Mouse (Mus musculus) midbrain, embryonic 13.5 days (tissue): ENCODE data around the gene Tbrg1. TPM values are rescaled to one million over a fixed set of nuclear protein-coding genes. Genes with fewer than 3 reads are reported as not detected.

ENCODE experiments used
- ATAC-seq: fragments of 200-750 bp; cut with Nextera tagmentation; 2 replicates; pipeline ENCODE4 v1.8.0; 2017; ENCODE audit warnings: mild to moderate bottlenecking, moderate TSS enrichment, moderate library complexity
- H3K27ac ChIP-seq: fragments of 300-500 bp; sonication (generic); 2 replicates; pipeline ENCODE4 v1.5.1; 2015; ENCODE audit warnings: inconsistent platforms, mild to moderate bottlenecking, moderate library complexity
- H3K27me3 ChIP-seq: fragments of 300-500 bp; sonication (generic); 2 replicates; pipeline ENCODE4 v1.6.1; 2015; ENCODE audit warnings: mild to moderate bottlenecking, inconsistent platforms
- H3K36me3 ChIP-seq: fragments of 300-500 bp; sonication (generic); 2 replicates; pipeline ENCODE4 v1.6.1; 2015; ENCODE audit warnings: mild to moderate bottlenecking, inconsistent platforms
- H3K4me1 ChIP-seq: fragments of 300-500 bp; sonication (generic); replicated peaks from 2 replicates; pipeline ENCODE4 v1.6.1; 2015; ENCODE audit warnings: inconsistent platforms
- H3K4me2 ChIP-seq: fragments of 300-500 bp; sonication (generic); replicated peaks from 2 replicates; pipeline ENCODE4 v1.6.1; 2015; ENCODE audit warnings: moderate library complexity, mild to moderate bottlenecking, inconsistent platforms
- H3K4me3 ChIP-seq: fragments of 300-500 bp; sonication (generic); replicated peaks from 2 replicates; pipeline ENCODE4 v1.5.1; 2015; ENCODE audit warnings: mild to moderate bottlenecking, inconsistent platforms
- H3K9ac ChIP-seq: fragments of 300-500 bp; sonication (generic); replicated peaks from 2 replicates; pipeline ENCODE4 v1.6.1; 2015; ENCODE audit warnings: mild to moderate bottlenecking, inconsistent platforms
- H3K9me3 ChIP-seq: fragments of 300-500 bp; sonication (generic); 2 replicates; pipeline ENCODE4 v1.6.1; 2016; ENCODE audit warnings: mild to moderate bottlenecking, inconsistent platforms
- WGBS: fragments of 180-500 bp; shearing (Covaris S2); methylation state at CpG from one replicate; pipeline ENCODE4 v1.1.7; 2015; 5-methylcytosine and 5-hydroxymethylcytosine counted together
- polyA plus RNA-seq: library from polyadenylated mRNA; unstranded; fragments of >200 nt; fragmentation: Nextera tagmentation; extraction: Ambion mirVana; gene quantifications from 2 replicates; pipeline ENCODE4 v1.2.1, GENCODE M21; 2015

Gene Tbrg1
- polyA plus RNA-seq, 1 experiment from 2014 or later: 85.8 TPM

DNA sequence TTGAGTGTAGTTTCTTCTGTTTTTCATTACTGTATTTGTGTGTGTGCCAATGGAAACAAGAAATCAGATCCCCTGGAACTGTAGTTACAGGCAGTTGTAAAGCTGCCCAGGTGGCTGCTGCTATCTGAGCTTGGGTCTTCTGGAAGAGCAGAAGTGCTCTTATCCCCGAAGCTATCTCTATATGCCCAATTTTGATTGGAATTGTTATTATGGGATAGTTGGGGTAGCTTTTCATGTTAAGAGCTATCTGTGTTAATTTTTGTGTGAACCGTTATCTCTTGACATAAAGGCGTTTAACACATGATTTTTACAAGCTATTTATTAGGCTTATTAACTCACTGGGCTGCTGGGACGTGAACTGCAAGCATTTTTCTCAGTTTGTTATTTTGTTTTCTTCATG, 47.6 kb downstream of the Tbrg1 start:
- ATAC-seq: no peak
- Histone ChIP-seq H3K9ac (no peak overlapping the region), H3K4me3 (no peak overlapping the region), H3K9me3 (no peaks in the 10 kb centered on the region), H3K27me3 (peaks cover 11% of the 10 kb centered on the region; the same call in 1 of the 2 replicates), H3K4me1 (peaks cover 4% of the 10 kb centered on the region), H3K4me2 (no peak overlapping the region), H3K36me3 (no peaks in the 10 kb centered on the region), H3K27ac (no peak overlapping the region)
- 81% methylated on average over 4 of the region's 4 CpGs for WGBS

DNA sequence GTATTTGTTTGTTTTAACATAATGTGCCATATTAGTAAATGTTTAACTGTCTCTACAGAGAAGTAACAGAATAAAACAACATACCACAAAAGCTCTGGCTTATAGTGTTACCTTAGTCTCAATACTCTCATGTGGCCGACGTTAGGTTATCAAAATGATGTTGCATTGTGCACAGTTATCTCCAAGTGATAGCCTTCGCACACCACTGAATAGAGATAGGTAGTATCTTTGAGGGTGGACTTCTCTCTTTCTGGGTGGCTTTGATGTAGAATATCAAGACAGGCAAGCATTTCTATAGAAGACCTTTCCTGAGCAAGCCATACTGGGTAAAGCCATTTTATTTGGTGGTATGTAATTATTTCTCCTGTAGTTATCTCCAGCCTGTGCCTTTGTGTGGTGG, 52.0 kb downstream of the Tbrg1 start:
- Histone ChIP-seq H3K4me1 (no peaks in the 10 kb centered on the region), H3K27me3 (no peaks in the 10 kb centered on the region), H3K36me3 (no peaks in the 10 kb centered on the region), H3K4me3 (no peak overlapping the region), H3K9ac (no peak overlapping the region), H3K27ac (no peak overlapping the region), H3K4me2 (no peak overlapping the region), H3K9me3 (no peaks in the 10 kb centered on the region)
- ATAC-seq: no peak
- WGBS: 94% methylated on average over 3 of the region's 3 CpGs

DNA sequence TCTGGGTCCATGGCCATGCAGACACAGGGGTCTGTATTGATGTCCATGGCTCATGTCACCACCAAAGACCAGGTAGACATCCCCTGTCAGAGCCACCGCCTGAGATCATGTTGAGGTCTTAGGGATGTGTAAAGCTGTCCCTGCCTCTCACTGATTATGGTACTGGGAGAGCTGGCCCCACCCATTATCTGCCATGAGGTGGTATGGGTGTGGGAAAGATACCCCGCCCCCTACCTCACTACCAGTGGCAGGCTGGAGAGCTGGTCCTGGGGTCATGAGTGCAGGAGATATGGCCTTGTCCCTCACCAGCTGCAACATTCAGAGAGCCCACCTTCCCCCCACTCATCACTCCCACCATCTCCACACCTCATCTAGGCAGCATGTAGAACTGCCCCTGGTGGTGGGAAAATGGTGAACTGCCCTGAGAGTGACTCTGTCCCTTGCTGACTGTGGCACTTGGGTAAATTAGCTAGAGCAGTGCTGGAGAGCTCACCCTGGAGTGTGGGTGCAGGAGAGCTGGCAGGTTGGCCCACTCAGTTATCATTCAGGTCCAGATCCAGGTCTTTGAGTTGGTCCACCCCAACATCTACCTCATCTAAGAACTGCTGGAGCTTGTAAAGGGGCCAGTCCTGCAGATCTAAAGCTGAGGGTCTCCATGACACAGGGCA, 56.4 kb downstream of the Tbrg1 start:
- Histone ChIP-seq H3K9me3 (no peaks in the 10 kb centered on the region), H3K4me3 (no peak overlapping the region), H3K27ac (no peak overlapping the region), H3K27me3 (no peaks in the 10 kb centered on the region), H3K4me2 (no peak overlapping the region), H3K4me1 (no peaks in the 10 kb centered on the region), H3K9ac (no peak overlapping the region), H3K36me3 (no peaks in the 10 kb centered on the region)
- WGBS: 95% methylated on average over 2 of the region's 2 CpGs
- 0 out of 2 replicates have a peak, but pooled peaks have one; percentile 17 for ATAC-seq

Other genes starting within 250 kb of the Tbrg1 start
- 20.5 and 22.4 TPM in 2 replicates for gene Robo3, start 224.1 kb downstream of the Tbrg1 start, polyA plus RNA-seq
- 36.5 and 39.5 TPM in 2 replicates for gene Msantd2, start 168.0 kb downstream of the Tbrg1 start, polyA plus RNA-seq
- gene Esam, start 129.2 kb downstream of the Tbrg1 start, polyA plus RNA-seq: 33.5 and 34.5 TPM in 2 replicates
- gene Vsig2, start 118.1 kb downstream of the Tbrg1 start, polyA plus RNA-seq: 0.37 and 0.42 TPM in 2 replicates
- gene Nrgn, start 104.4 kb downstream of the Tbrg1 start, polyA plus RNA-seq: 3.4 and 3.7 TPM in 2 replicates
- 8.1 and 9.2 TPM in 2 replicates for gene Siae, start 101.6 kb downstream of the Tbrg1 start, polyA plus RNA-seq
- gene Spa17, start 43.6 kb downstream of the Tbrg1 start, polyA plus RNA-seq: 10.7 and 13.6 TPM in 2 replicates
- not detected in 2 replicates for gene Panx3, start 11.9 kb upstream of the Tbrg1 start, polyA plus RNA-seq
- not detected in 2 replicates for gene Olfr160, start 58.9 kb upstream of the Tbrg1 start, polyA plus RNA-seq
- gene Olfr874, start 87.8 kb upstream of the Tbrg1 start, polyA plus RNA-seq: not detected in 2 replicates
- gene Olfr875, start 114.5 kb upstream of the Tbrg1 start, polyA plus RNA-seq: not detected in 2 replicates
- gene Olfr876, start 145.7 kb upstream of the Tbrg1 start, polyA plus RNA-seq: not detected in 2 replicates
- gene Olfr877, start 197.0 kb upstream of the Tbrg1 start, polyA plus RNA-seq: not detected in 2 replicates
- not detected in 2 replicates for gene Olfr145, start 239.4 kb upstream of the Tbrg1 start, polyA plus RNA-seq